Mouse (Mus musculus) inflammation-experienced regulatory T-cells, adult 6 months (primary cell): ENCODE measurements around the gene Tnip2. TPM values are rescaled to one million over a fixed set of nuclear protein-coding genes. Genes with fewer than 3 reads are reported as not detected.

Experiments
- ATAC-seq: one replicate; pipeline ENCODE4 v1.8.0; 2017
- polyA plus RNA-seq, 3 experiments: library from polyadenylated mRNA; unstranded; fragments of 100-300 nt; shearing (Covaris generic); gene quantifications; one replicate each; pipeline ENCODE4 v1.2.1; 2017

Tnip2 gene
- polyA plus RNA-seq, 3 experiments from 2014 or later = 19.0 to 32.4 (median 27.2) TPM

GRCm38 (mm10) chr5:34461294-34461693 is 52.5 kb downstream of the Tnip2 start:
- no peak for ATAC-seq

GRCm38 (mm10) chr5:34458994-34459393 is 54.8 kb downstream of the Tnip2 start:
- no peak for ATAC-seq

- no peak for ATAC-seq
Measured at GRCm38 (mm10) chr5:34446207-34446606, 67.6 kb downstream of the Tnip2 start.

Other genes with a start within 250 kb of the Tnip2 start
- 1 to 10 TPM; 1.5 to 5.6 (median 4.6) TPM for gene Zfyve28, start 225.5 kb downstream of the Tnip2 start, polyA plus RNA-seq
- not detected for gene Cfap99, start 225.4 kb downstream of the Tnip2 start, polyA plus RNA-seq
- gene Rnf4, start 177.7 kb downstream of the Tnip2 start, polyA plus RNA-seq = 100 to 1,000 TPM; 104 to 122 (median 113) TPM
- gene Fam193a, start 144.1 kb downstream of the Tnip2 start, polyA plus RNA-seq = 10 to 100 TPM; 10.8 to 19.8 (median 14.9) TPM
- 10 to 100 TPM in 2 of 3 experiments, 1 to 10 TPM in 1; 4.0 to 15.0 (median 10.2) TPM for gene Sh3bp2, start 11.8 kb upstream of the Tnip2 start, polyA plus RNA-seq
- 100 to 1,000 TPM in 1 of 3 experiments, 10 to 100 TPM in 2; 91.1 to 101 (median 93.7) TPM for gene Add1, start 59.7 kb upstream of the Tnip2 start, polyA plus RNA-seq
- gene Mfsd10, start 123.2 kb upstream of the Tnip2 start, polyA plus RNA-seq = 10 to 100 TPM; 49.8 to 63.6 (median 54.7) TPM
- 10 to 100 TPM; 16.9 to 31.0 (median 26.0) TPM for gene Nop14, start 146.2 kb upstream of the Tnip2 start, polyA plus RNA-seq
- gene Grk4, start 146.4 kb upstream of the Tnip2 start, polyA plus RNA-seq = 10 to 100 TPM in 1 of 3 experiments, 1 to 10 TPM in 2; 2.9 to 14.0 (median 4.4) TPM
- 10 to 100 TPM; 12.5 to 30.3 (median 25.3) TPM for gene Htt, start 247.7 kb upstream of the Tnip2 start, polyA plus RNA-seq